Mouse (Mus musculus) intestine, embryonic 14.5 days (tissue): ENCODE measurements around the gene Ccndbp1. TPM values are rescaled to one million over a fixed set of nuclear protein-coding genes. Genes with fewer than 3 reads are reported as not detected.
A peak's percentile ranks its signal among the peaks of the same experiment; 100 is the strongest.

Source experiments
- ATAC-seq: fragments of 200-750 bp; cut with Nextera tagmentation; replicated peaks from 2 replicates; pipeline ENCODE4 v1.8.0; 2017; ENCODE audit warnings: low read depth, moderate number of reproducible peaks, moderate TSS enrichment, moderate library complexity; ENCODE audit not compliant: low FRiP score, low TSS enrichment
- DNase-seq: peaks from one replicate; pipeline ENCODE4 v3.0.0-alpha.2; 2018; ENCODE audit warnings: low spot score
- H3K27ac ChIP-seq: fragments of 300-500 bp; sonication (generic); 2 replicates; pipeline ENCODE4 v1.5.1; 2014; ENCODE audit warnings: low read depth, mild to moderate bottlenecking, control low read depth
- H3K27me3 ChIP-seq: fragments of 300-500 bp; sonication (generic); replicated peaks from 2 replicates; pipeline ENCODE4 v1.6.1; 2014; ENCODE audit warnings: low read length, control low read depth; ENCODE audit not compliant: control insufficient read depth, insufficient read depth
- H3K36me3 ChIP-seq: fragments of 300-500 bp; sonication (generic); 2 replicates; pipeline ENCODE4 v1.6.1; 2014; ENCODE audit warnings: low read length, control low read depth; ENCODE audit not compliant: control insufficient read depth, insufficient read depth
- H3K4me1 ChIP-seq: fragments of 300-500 bp; sonication (generic); replicated peaks from 2 replicates; pipeline ENCODE4 v1.6.1; 2014; ENCODE audit warnings: low read length, control low read depth, mixed read lengths; ENCODE audit not compliant: control insufficient read depth, insufficient read depth
- H3K4me2 ChIP-seq: fragments of 300-500 bp; sonication (generic); 2 replicates; pipeline ENCODE4 v1.6.1; 2014; ENCODE audit warnings: low read length
- H3K4me3 ChIP-seq: fragments of 300-500 bp; sonication (generic); 2 replicates; pipeline ENCODE4 v1.5.1; 2014; ENCODE audit warnings: low read depth, low read length, control low read depth, mixed read lengths
- H3K9ac ChIP-seq: fragments of 300-500 bp; sonication (generic); 2 replicates; pipeline ENCODE4 v1.6.1; 2014; ENCODE audit warnings: mild to moderate bottlenecking, low read length
- H3K9me3 ChIP-seq: fragments of 300-500 bp; sonication (generic); 2 replicates; pipeline ENCODE4 v1.6.1; 2016; ENCODE audit warnings: low read length, control low read depth; ENCODE audit not compliant: control insufficient read depth
- WGBS: fragments of 180-500 bp; shearing (Covaris S2); extraction: QIAGEN DNeasy Blood & Tissue Kit; methylation state at CpG from one replicate; pipeline ENCODE4 v1.1.7; 2014; 5-methylcytosine and 5-hydroxymethylcytosine counted together
- polyA plus RNA-seq: library from polyadenylated mRNA; unstranded; fragments of >200 nt; fragmentation: Nextera tagmentation; extraction: Ambion mirVana; gene quantifications from 2 replicates; pipeline ENCODE4 v1.2.1, GENCODE M21; 2014

Ccndbp1 gene
- polyA plus RNA-seq = 36.0 and 38.3 TPM in 2 replicates

GRCm38 (mm10) chr2:121007925-121008663, at the start of gene Ccndbp1:
Gene Ccndbp1, plus strand, starts transcription at chr2:121008403.
- peak; percentile 92 for DNase-seq
- peak; percentile 96 for ATAC-seq
- Histone ChIP-seq H3K36me3 (peaks cover 14% of the 10 kb centered on the region), H3K27me3 (no peaks in the 10 kb centered on the region), H3K9me3 (no peaks in the 10 kb centered on the region), H3K4me1 (peaks cover 7% of the 10 kb centered on the region), H3K4me2 (peak within 1 kb of the TSS; percentile 93), H3K27ac (no peak within 1 kb of the TSS), H3K9ac (peak within 1 kb of the TSS; percentile 57), H3K4me3 (peak within 1 kb of the TSS; percentile 77)
- WGBS = 1% methylated on average over 33 of the region's 34 CpGs

- H3K27me3 ChIP-seq = no peaks in the 10 kb centered on the region
- DNase-seq (no peak), ATAC-seq (no peak)
- H3K4me1 ChIP-seq = no peaks in the 10 kb centered on the region
- no peak overlapping the region for H3K9ac ChIP-seq
- peaks cover 21% of the 10 kb centered on the region for H3K36me3 ChIP-seq
- H3K27ac ChIP-seq = no peak overlapping the region
- no peak overlapping the region for H3K4me2 ChIP-seq
- no peaks in the 10 kb centered on the region for H3K9me3 ChIP-seq
- WGBS = 94% methylated on average over 2 of the region's 2 CpGs
- no peak overlapping the region for H3K4me3 ChIP-seq
These were observed 48.8 kb upstream of the Ccndbp1 start for GRCm38 (mm10) chr2:120959363-120959762.

- Histone ChIP-seq H3K4me3 (no peak overlapping the region), H3K9ac (no peak overlapping the region), H3K9me3 (no peaks in the 10 kb centered on the region), H3K36me3 (peaks cover 17% of the 10 kb centered on the region), H3K4me1 (no peaks in the 10 kb centered on the region), H3K4me2 (no peak overlapping the region), H3K27ac (no peak overlapping the region), H3K27me3 (no peaks in the 10 kb centered on the region)
- no peak for ATAC-seq
- WGBS = 87% methylated on average over 5 of the region's 5 CpGs
- DNase-seq = no peak
These were observed 48.4 kb upstream of the Ccndbp1 start for GRCm38 (mm10) chr2:120959827-120960226.

GRCm38 (mm10) chr2:120960261-120960660, 47.9 kb upstream of the Ccndbp1 start:
- no peak for ATAC-seq
- WGBS = 77% methylated on average over 1 of the region's 1 CpGs
- Histone ChIP-seq H3K27ac (no peak overlapping the region), H3K4me2 (no peak overlapping the region), H3K4me1 (no peaks in the 10 kb centered on the region), H3K27me3 (no peaks in the 10 kb centered on the region), H3K9me3 (no peaks in the 10 kb centered on the region), H3K36me3 (peaks cover 12% of the 10 kb centered on the region), H3K9ac (no peak overlapping the region), H3K4me3 (no peak overlapping the region)
- DNase-seq = no peak

GRCm38 (mm10) chr2:120963110-120963509, 45.1 kb upstream of the Ccndbp1 start:
- no peak for DNase-seq
- Histone ChIP-seq H3K4me2 (no peak overlapping the region), H3K4me3 (no peak overlapping the region), H3K27ac (no peak overlapping the region), H3K9me3 (no peaks in the 10 kb centered on the region), H3K4me1 (no peaks in the 10 kb centered on the region), H3K27me3 (no peaks in the 10 kb centered on the region), H3K36me3 (peaks cover 9% of the 10 kb centered on the region), H3K9ac (no peak overlapping the region)
- WGBS = 92% methylated on average over 7 of the region's 7 CpGs
- no peak for ATAC-seq

GRCm38 (mm10) chr2:120965486-120965885, 42.7 kb upstream of the Ccndbp1 start:
- no peaks in the 10 kb centered on the region for H3K9me3 ChIP-seq
- DNase-seq = no peak

GRCm38 (mm10) chr2:120970045-120970539, 38.1 kb upstream of the Ccndbp1 start:
- WGBS = under 1% methylated on average over 23 of the region's 23 CpGs
- Histone ChIP-seq H3K36me3 (no peaks in the 10 kb centered on the region), H3K4me3 (peak overlapping the region; percentile 75), H3K4me1 (0 out of 2 replicates have a peak, but pooled peaks cover 7% of the 10 kb centered on the region), H3K9ac (peak overlapping the region; percentile 81), H3K27ac (peak overlapping the region; percentile 62), H3K4me2 (peak overlapping the region; percentile 67), H3K27me3 (0 out of 2 replicates have a peak, but pooled peaks cover 4% of the 10 kb centered on the region), H3K9me3 (no peaks in the 10 kb centered on the region)
- no peak for DNase-seq
- ATAC-seq = peak; percentile 59

More at GRCm38 (mm10) chr2:120965486-120965885, 42.7 kb upstream of the Ccndbp1 start:
- Histone ChIP-seq H3K36me3 (no peaks in the 10 kb centered on the region; the same call in 1 of the 2 replicates), H3K27me3 (no peaks in the 10 kb centered on the region), H3K4me1 (0 out of 2 replicates have a peak, but pooled peaks cover 5% of the 10 kb centered on the region), H3K4me2 (no peak overlapping the region), H3K9ac (no peak overlapping the region), H3K27ac (no peak overlapping the region), H3K4me3 (no peak overlapping the region)
- 91% methylated on average over 3 of the region's 3 CpGs for WGBS
- ATAC-seq = no peak

GRCm38 (mm10) chr2:120970559-120971080, 37.6 kb upstream of the Ccndbp1 start, which contains the start of gene Ubr1:
Gene Ubr1, minus strand, starts transcription at chr2:120970715.
- Histone ChIP-seq H3K4me3 (peak within 1 kb of the TSS; percentile 75), H3K9ac (peak within 1 kb of the TSS; percentile 81), H3K27ac (peak within 1 kb of the TSS; percentile 62), H3K4me1 (0 out of 2 replicates have a peak, but pooled peaks cover 7% of the 10 kb centered on the region), H3K4me2 (peak within 1 kb of the TSS; percentile 67), H3K36me3 (no peaks in the 10 kb centered on the region), H3K27me3 (0 out of 2 replicates have a peak, but pooled peaks cover 4% of the 10 kb centered on the region), H3K9me3 (no peaks in the 10 kb centered on the region)
- under 1% methylated on average over 39 of the region's 39 CpGs for WGBS
- DNase-seq (peak; percentile 88), ATAC-seq (peak; percentile 83)
